Mouse (Mus musculus) lung, postnatal 0 days (tissue): ENCODE measurements around the gene Mettl23. TPM values are rescaled to one million over a fixed set of nuclear protein-coding genes. Genes with fewer than 3 reads are reported as not detected.
A peak's percentile ranks its signal among the peaks of the same experiment; 100 is the strongest.

Source experiments
- ATAC-seq: fragments of 200-750 bp; cut with Nextera tagmentation; 2 replicates; pipeline ENCODE4 v1.8.0; 2017; ENCODE audit warnings: moderate library complexity
- DNase-seq: peaks from one replicate; pipeline ENCODE4 v3.0.0-alpha.2; 2016; ENCODE audit warnings: low spot score
- H3K27ac ChIP-seq: fragments of 300-500 bp; sonication (generic); 2 replicates; pipeline ENCODE4 v1.5.1; 2014; ENCODE audit warnings: antibody characterized with exemption, mild to moderate bottlenecking, low read length, mixed read lengths
- H3K27me3 ChIP-seq: fragments of 300-500 bp; sonication (generic); replicated peaks from 2 replicates; pipeline ENCODE4 v1.6.1; 2014; ENCODE audit warnings: low read length, mixed read lengths; ENCODE audit not compliant: insufficient read depth
- H3K36me3 ChIP-seq: fragments of 300-500 bp; sonication (generic); 2 replicates; pipeline ENCODE4 v1.6.1; 2014; ENCODE audit warnings: low read length, mixed read lengths; ENCODE audit not compliant: insufficient read depth
- H3K4me1 ChIP-seq: fragments of 300-500 bp; sonication (generic); 2 replicates; pipeline ENCODE4 v1.6.1; 2014; ENCODE audit warnings: antibody characterized with exemption, low read depth, low read length, mixed read lengths; ENCODE audit not compliant: insufficient read depth
- H3K4me2 ChIP-seq: fragments of 300-500 bp; sonication (generic); replicated peaks from 2 replicates; pipeline ENCODE4 v1.6.1; 2014; ENCODE audit warnings: low read depth, mild to moderate bottlenecking, low read length, moderate library complexity, mixed read lengths
- H3K4me3 ChIP-seq: fragments of 300-500 bp; sonication (generic); 2 replicates; pipeline ENCODE4 v1.5.1; 2014; ENCODE audit warnings: low read depth, low read length
- H3K9ac ChIP-seq: fragments of 300-500 bp; sonication (generic); replicated peaks from 2 replicates; pipeline ENCODE4 v1.6.1; 2014; ENCODE audit warnings: low read depth, mild to moderate bottlenecking
- H3K9me3 ChIP-seq: fragments of 300-500 bp; sonication (generic); 2 replicates; pipeline ENCODE4 v1.6.1; 2016; ENCODE audit warnings: low read length, mixed read lengths
- CTCF ChIP-seq: IDR thresholded peaks from 2 replicates; pipeline ENCODE4 v1.5.1; 2016; ENCODE audit warnings: antibody characterized with exemption, mild to moderate bottlenecking
- EP300 ChIP-seq: IDR thresholded peaks from 2 replicates; pipeline ENCODE4 v1.6.1; 2016; ENCODE audit warnings: antibody characterized with exemption, mild to moderate bottlenecking, control low read depth
- WGBS: fragments of 180-500 bp; shearing (Covaris S2); extraction: QIAGEN DNeasy Blood & Tissue Kit; methylation state at CpG from one replicate; pipeline ENCODE4 v1.1.7; 2014; 5-methylcytosine and 5-hydroxymethylcytosine counted together
- polyA plus RNA-seq: library from polyadenylated mRNA; unstranded; fragments of >200 nt; fragmentation: Nextera tagmentation; extraction: Ambion mirVana; gene quantifications from 2 replicates; pipeline ENCODE4 v1.2.1, GENCODE M21; 2015

Mettl23 gene
- polyA plus RNA-seq, 1 experiment from 2014 or later, result 62.3 TPM

GRCm38 (mm10) chr11:116852891-116853511 lies 9.9 kb downstream of the Mettl23 start, which contains the start of gene Srsf2:
Gene Srsf2, minus strand, starts transcription at chr11:116853094.
- H3K36me3 ChIP-seq, result 0 out of 2 replicates have a peak, but pooled peaks cover 5% of the 10 kb centered on the region
- H3K27ac ChIP-seq, result peak within 1 kb of the TSS; percentile 98
- WGBS, result under 1% methylated on average over 62 of the region's 74 CpGs
- TF ChIP-seq CTCF, result no peak
- no peak; the same call in 1 of the 2 replicates for TF ChIP-seq EP300
- peak within 1 kb of the TSS; percentile 65 for H3K4me2 ChIP-seq
- peak within 1 kb of the TSS; percentile 88 for H3K9ac ChIP-seq
- DNase-seq, result peak; percentile 97
- peak; percentile 86 for ATAC-seq
- no peaks in the 10 kb centered on the region for H3K9me3 ChIP-seq
- no peaks in the 10 kb centered on the region for H3K27me3 ChIP-seq
- no peaks in the 10 kb centered on the region; the same call in 1 of the 2 replicates for H3K4me1 ChIP-seq
- H3K4me3 ChIP-seq, result peak within 1 kb of the TSS; percentile 95

- TF ChIP-seq CTCF (no peak), EP300 (no peak)
- Histone ChIP-seq H3K36me3 (0 out of 2 replicates have a peak, but pooled peaks cover 5% of the 10 kb centered on the region), H3K9me3 (no peaks in the 10 kb centered on the region), H3K27me3 (no peaks in the 10 kb centered on the region), H3K4me2 (peak overlapping the region; percentile 65), H3K9ac (peak overlapping the region; percentile 76), H3K4me1 (no peaks in the 10 kb centered on the region; the same call in 1 of the 2 replicates), H3K27ac (peak overlapping the region; percentile 98), H3K4me3 (peak overlapping the region; percentile 95)
- DNase-seq, result peak; percentile 98
- peak; percentile 90 for ATAC-seq
- WGBS, result under 1% methylated on average over 36 of the region's 36 CpGs
Measured at GRCm38 (mm10) chr11:116853512-116853928, 10.4 kb downstream of the Mettl23 start.

DNA sequence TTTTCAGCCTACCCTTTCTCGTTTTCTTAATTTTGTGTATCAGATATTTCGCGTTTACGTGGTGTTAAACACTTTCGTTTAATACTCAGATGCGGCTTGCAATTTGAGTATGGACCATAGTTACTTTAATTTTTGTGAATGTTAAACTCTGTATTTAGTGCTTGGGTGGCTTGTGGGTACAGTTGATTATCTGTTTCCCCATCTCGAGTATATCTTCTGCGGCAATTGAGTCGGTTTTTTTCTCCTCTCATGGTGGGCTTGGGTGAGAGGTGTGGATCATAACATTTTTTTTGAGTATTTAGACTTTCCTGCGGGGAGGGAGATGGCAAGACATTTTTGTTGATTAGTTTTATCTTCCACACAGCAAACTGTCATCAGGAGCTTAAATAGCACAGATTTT lies 11.2 kb downstream of the Mettl23 start:
- Histone ChIP-seq H3K4me2 (peak overlapping the region; percentile 65), H3K4me3 (peak overlapping the region; percentile 95), H3K4me1 (no peaks in the 10 kb centered on the region; the same call in 1 of the 2 replicates), H3K36me3 (peaks cover 7% of the 10 kb centered on the region; the same call in 1 of the 2 replicates), H3K9me3 (no peaks in the 10 kb centered on the region), H3K27ac (0 out of 2 replicates have a peak overlapping the region, but pooled peaks have one; percentile 98), H3K9ac (peak overlapping the region; percentile 76), H3K27me3 (no peaks in the 10 kb centered on the region)
- 25% methylated on average over 10 of the region's 10 CpGs for WGBS
- ATAC-seq (no peak), DNase-seq (no peak)
- TF ChIP-seq CTCF, result no peak
- no peak for TF ChIP-seq EP300

- no peak overlapping the region for H3K27ac ChIP-seq
- no peak overlapping the region for H3K4me3 ChIP-seq
- TF ChIP-seq EP300, result no peak
- H3K4me2 ChIP-seq, result no peak overlapping the region
- H3K9me3 ChIP-seq, result no peaks in the 10 kb centered on the region
- DNase-seq (no peak), ATAC-seq (no peak)
- no peaks in the 10 kb centered on the region; the same call in 1 of the 2 replicates for H3K4me1 ChIP-seq
- no peak overlapping the region for H3K9ac ChIP-seq
- H3K36me3 ChIP-seq, result peaks cover 20% of the 10 kb centered on the region; the same call in 1 of the 2 replicates
- 68% methylated on average over 12 of the region's 12 CpGs for WGBS
- H3K27me3 ChIP-seq, result no peaks in the 10 kb centered on the region
Measured at GRCm38 (mm10) chr11:116857183-116857850, 14.2 kb downstream of the Mettl23 start.

DNA sequence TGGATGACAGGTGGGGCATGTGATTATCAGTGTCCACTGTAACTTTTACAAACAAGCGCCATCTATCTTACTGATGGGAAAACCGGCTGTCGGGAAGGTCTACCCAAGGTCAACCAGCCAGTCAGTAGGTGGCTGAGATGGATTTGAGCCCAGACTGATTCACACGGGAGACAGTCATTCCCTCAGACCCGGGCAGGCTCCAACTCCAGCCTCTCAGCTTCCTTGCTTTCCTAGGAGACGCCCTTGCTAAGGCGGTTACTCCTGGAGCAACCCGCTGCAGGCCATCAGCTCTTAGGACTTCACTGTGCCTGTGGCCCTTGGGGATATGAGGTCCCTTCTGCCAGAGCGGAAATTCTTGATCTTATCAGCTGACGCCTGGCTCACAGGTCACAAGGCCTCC lies 21.4 kb downstream of the Mettl23 start:
- Histone ChIP-seq H3K9ac (no peak overlapping the region), H3K36me3 (peaks cover 25% of the 10 kb centered on the region; the same call in 1 of the 2 replicates), H3K27me3 (no peaks in the 10 kb centered on the region), H3K4me1 (no peaks in the 10 kb centered on the region), H3K27ac (no peak overlapping the region), H3K4me3 (no peak overlapping the region), H3K9me3 (no peaks in the 10 kb centered on the region), H3K4me2 (no peak overlapping the region)
- TF ChIP-seq EP300, result no peak
- no peak for TF ChIP-seq CTCF
- DNase-seq, result no peak
- no peak for ATAC-seq
- 48% methylated on average over 10 of the region's 10 CpGs for WGBS

DNA sequence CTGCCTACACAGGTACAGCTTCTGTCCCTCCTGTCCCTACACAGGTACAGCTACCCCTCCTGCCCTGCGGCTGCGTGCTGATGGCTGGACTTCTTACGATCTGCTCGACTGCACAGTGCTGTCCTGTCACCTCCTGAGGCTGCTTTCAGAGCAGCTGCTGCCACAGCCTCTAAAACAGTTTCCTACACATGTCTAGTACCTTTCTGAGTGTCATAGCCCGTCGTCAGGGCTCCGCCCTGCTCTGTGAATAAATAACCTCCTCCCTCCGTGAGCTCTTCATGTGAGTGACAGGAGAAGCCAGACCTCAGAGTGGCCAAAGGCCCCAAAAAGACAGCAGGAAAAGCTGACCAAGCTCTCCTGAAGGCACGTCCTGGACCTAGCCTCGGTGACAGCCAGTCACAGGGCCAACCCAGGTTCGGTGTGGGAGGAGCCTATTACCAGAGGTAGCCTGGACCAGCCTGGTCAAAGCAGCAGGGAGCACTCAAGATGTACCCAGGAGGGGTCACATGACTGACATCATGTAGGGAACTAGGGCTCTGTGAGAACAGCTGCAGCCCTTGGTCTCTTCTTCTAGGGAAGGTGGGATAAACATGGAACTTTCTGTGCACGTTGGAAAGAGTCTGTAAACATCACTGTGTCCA lies 23.0 kb downstream of the Mettl23 start:
- no peak overlapping the region for H3K4me2 ChIP-seq
- H3K27me3 ChIP-seq, result no peaks in the 10 kb centered on the region
- DNase-seq (no peak), ATAC-seq (no peak; the same call in 1 of the 2 replicates)
- 65% methylated on average over 12 of the region's 12 CpGs for WGBS
- no peaks in the 10 kb centered on the region for H3K4me1 ChIP-seq
- no peak overlapping the region for H3K4me3 ChIP-seq
- no peak for TF ChIP-seq CTCF
- TF ChIP-seq EP300, result no peak
- H3K36me3 ChIP-seq, result peaks cover 22% of the 10 kb centered on the region; the same call in 1 of the 2 replicates
- no peaks in the 10 kb centered on the region for H3K9me3 ChIP-seq
- no peak overlapping the region for H3K9ac ChIP-seq
- H3K27ac ChIP-seq, result no peak overlapping the region
